Mouse (Mus musculus) hindbrain, embryonic 11.5 days (tissue): ENCODE data around the gene Grm6. TPM values are rescaled to one million over a fixed set of nuclear protein-coding genes. Genes with fewer than 3 reads are reported as not detected.

Experiments
- ATAC-seq: fragments of 200-750 bp; cut with Nextera tagmentation; 2 replicates; pipeline ENCODE4 v1.8.0; 2017; ENCODE audit warnings: mild to moderate bottlenecking, moderate TSS enrichment, moderate library complexity; ENCODE audit not compliant: low FRiP score
- DNase-seq: peaks from one replicate; pipeline ENCODE4 v3.0.0-alpha.2; 2015; ENCODE audit warnings: low spot score
- H3K27ac ChIP-seq: fragments of 300-500 bp; sonication (generic); 2 replicates; pipeline ENCODE4 v1.5.1; 2014; ENCODE audit warnings: mild to moderate bottlenecking, low read depth, low read length
- H3K27me3 ChIP-seq: fragments of 300-500 bp; sonication (generic); 2 replicates; pipeline ENCODE4 v1.6.1; 2014; ENCODE audit warnings: mild to moderate bottlenecking, low read length, moderate library complexity, mixed read lengths; ENCODE audit not compliant: control insufficient read depth, insufficient read depth
- H3K36me3 ChIP-seq: fragments of 300-500 bp; sonication (generic); 2 replicates; pipeline ENCODE4 v1.6.1; 2014; ENCODE audit warnings: mild to moderate bottlenecking, low read length, moderate library complexity, mixed read lengths; ENCODE audit not compliant: control insufficient read depth, insufficient read depth
- H3K4me1 ChIP-seq: fragments of 300-500 bp; sonication (generic); replicated peaks from 2 replicates; pipeline ENCODE4 v1.6.1; 2014; ENCODE audit warnings: low read length, mixed read lengths; ENCODE audit not compliant: control insufficient read depth, insufficient read depth
- H3K4me2 ChIP-seq: fragments of 300-500 bp; sonication (generic); replicated peaks from 2 replicates; pipeline ENCODE4 v1.6.1; 2014; ENCODE audit warnings: mild to moderate bottlenecking, low read depth, low read length
- H3K4me3 ChIP-seq: fragments of 300-500 bp; sonication (generic); 2 replicates; pipeline ENCODE4 v1.5.1; 2014; ENCODE audit warnings: low read depth, low read length
- H3K9ac ChIP-seq: fragments of 300-500 bp; sonication (generic); 2 replicates; pipeline ENCODE4 v1.6.1; 2014; ENCODE audit warnings: low read depth, low read length
- H3K9me3 ChIP-seq: fragments of 300-500 bp; sonication (generic); 2 replicates; pipeline ENCODE4 v1.6.1; 2016; ENCODE audit warnings: low read length; ENCODE audit not compliant: control insufficient read depth
- WGBS: fragments of 180-500 bp; shearing (Covaris S2); extraction: QIAGEN DNeasy Blood & Tissue Kit; methylation state at CpG from one replicate; pipeline ENCODE4 v1.1.7; 2014; 5-methylcytosine and 5-hydroxymethylcytosine counted together
- polyA plus RNA-seq: library from polyadenylated mRNA; unstranded; fragments of >200 nt; fragmentation: Nextera tagmentation; extraction: Ambion mirVana; gene quantifications from 2 replicates; pipeline ENCODE4 v1.2.1, GENCODE M21; 2014

Grm6 gene
- polyA plus RNA-seq, 1 experiment from 2014 or later = not detected

DNA sequence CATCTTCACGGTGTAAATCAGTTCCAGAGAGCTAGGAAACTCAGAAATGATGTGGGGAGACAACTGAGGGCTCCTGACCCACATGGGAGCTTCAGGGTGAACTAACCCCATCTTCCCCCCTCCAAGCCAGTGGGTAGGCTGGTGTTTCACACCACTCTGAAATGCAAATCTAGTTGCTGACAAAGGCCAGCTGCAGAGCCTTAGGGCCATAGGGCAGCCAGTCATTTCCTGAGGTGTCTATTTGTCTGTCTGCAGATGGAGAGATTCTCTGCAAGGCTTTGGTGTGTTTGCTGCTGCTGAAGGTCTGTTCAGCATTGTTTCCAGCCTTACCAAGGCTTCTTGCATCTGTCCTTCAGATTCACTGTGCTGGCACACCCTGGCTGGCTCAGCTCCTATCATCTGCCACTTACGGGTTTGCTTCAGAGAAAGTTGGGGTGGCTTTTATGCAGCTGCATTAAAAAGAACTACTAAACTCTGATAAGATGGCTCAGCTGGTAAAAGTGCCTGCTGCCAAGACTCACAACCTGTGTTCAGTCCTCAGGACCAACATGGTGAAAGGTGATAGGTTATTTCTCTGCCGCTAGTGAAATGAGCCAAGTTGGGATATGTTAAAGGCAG, 1.9 kb upstream of the Grm6 start:
- ATAC-seq (no peak), DNase-seq (no peak)
- Histone ChIP-seq H3K4me3 (no peak overlapping the region), H3K27ac (no peak overlapping the region), H3K9me3 (no peaks in the 10 kb centered on the region), H3K27me3 (peaks cover 50% of the 10 kb centered on the region), H3K9ac (no peak overlapping the region), H3K4me2 (no peak overlapping the region), H3K36me3 (no peaks in the 10 kb centered on the region), H3K4me1 (peaks cover 5% of the 10 kb centered on the region; the same call in 1 of the 2 replicates)
- 36% methylated on average over 3 of the region's 3 CpGs for WGBS

DNA sequence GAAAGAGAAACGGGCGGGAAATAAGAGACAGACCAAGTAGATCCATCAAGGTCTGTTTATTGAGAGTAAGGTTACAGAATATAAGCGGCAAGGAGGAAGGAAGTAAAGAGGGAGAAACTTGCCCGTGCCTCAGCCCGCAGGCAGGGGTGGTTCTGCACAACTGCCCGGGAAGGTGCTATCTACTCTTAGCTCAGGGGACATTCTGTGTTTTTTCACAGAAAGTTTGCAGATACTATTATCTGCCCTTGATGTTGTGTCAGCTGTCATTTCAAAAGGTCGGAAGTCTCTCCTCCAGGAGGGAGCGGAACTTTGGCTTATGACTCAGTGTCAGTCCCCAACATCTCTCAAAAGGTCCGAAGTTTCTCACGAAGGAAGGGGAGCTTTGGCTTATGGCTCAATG, 1.2 kb upstream of the Grm6 start:
- H3K4me3 ChIP-seq = no peak overlapping the region
- no peaks in the 10 kb centered on the region for H3K9me3 ChIP-seq
- WGBS = 9% methylated on average over 10 of the region's 10 CpGs
- no peak overlapping the region for H3K9ac ChIP-seq
- ATAC-seq (no peak), DNase-seq (no peak)
- H3K27me3 ChIP-seq = peaks cover 50% of the 10 kb centered on the region
- H3K4me2 ChIP-seq = no peak overlapping the region
- H3K4me1 ChIP-seq = peaks cover 5% of the 10 kb centered on the region; the same call in 1 of the 2 replicates
- no peaks in the 10 kb centered on the region for H3K36me3 ChIP-seq
- H3K27ac ChIP-seq = no peak overlapping the region

DNA sequence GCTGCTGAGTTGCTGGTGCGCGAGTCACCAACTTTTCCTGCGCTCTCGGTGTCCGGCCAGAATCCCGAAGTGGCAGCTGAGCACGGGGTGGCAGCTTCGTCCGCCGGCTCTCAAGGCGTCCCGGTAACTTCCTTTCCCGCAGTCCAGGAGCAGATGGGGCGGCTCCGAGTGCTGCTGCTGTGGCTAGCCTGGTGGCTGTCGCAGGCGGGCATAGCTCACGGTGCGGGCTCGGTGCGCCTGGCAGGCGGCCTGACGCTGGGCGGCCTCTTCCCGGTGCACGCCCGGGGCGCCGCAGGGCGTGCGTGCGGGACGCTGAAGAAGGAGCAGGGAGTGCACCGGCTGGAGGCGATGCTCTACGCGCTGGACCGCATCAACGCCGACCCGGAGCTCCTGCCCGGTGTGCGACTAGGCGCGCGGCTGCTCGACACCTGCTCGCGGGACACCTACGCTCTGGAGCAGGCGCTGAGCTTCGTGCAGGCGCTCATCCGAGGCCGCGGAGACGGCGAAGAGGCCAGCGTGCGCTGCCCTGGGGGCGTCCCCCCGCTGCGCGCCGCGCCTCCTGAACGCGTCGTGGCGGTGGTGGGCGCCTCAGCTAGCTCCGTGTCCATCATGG, 610 bp downstream of the Grm6 start:
- no peak for ATAC-seq
- Histone ChIP-seq H3K4me3 (peak overlapping the region; percentile 37), H3K27me3 (peaks cover 50% of the 10 kb centered on the region), H3K36me3 (no peaks in the 10 kb centered on the region), H3K27ac (no peak overlapping the region), H3K9ac (peak overlapping the region; percentile 31; the same call in 1 of the 2 replicates), H3K4me2 (peak overlapping the region; percentile 84), H3K9me3 (no peaks in the 10 kb centered on the region), H3K4me1 (peaks cover 5% of the 10 kb centered on the region; the same call in 1 of the 2 replicates)
- peak; percentile 57 for DNase-seq
- under 1% methylated on average over 70 of the region's 72 CpGs for WGBS

DNA sequence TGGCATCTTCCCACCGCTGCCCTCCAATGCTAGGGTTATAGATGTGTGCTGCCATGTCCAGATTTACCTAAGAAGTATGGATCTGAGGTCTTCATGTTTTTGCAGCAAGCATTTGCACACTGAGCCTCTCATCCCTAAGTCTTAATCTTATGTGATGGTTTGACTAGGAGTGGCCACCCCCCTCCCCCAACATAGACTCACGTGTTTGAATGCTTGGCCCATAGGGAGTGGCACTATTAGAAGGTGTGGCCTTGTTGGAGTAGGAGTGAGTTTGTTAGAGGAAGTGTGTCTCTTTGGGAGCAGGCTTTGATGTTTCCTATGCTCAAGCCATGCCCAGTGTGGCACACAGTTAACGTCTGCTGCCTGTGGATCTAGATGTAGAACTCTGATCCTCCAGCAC, 28.2 kb downstream of the Grm6 start:
- DNase-seq (no peak), ATAC-seq (no peak)
- no peak overlapping the region for H3K4me3 ChIP-seq
- H3K27me3 ChIP-seq = no peaks in the 10 kb centered on the region
- H3K4me1 ChIP-seq = no peaks in the 10 kb centered on the region
- no peak overlapping the region for H3K9ac ChIP-seq
- WGBS = 97% methylated on average over 3 of the region's 3 CpGs
- H3K4me2 ChIP-seq = no peak overlapping the region
- peaks cover 1% of the 10 kb centered on the region; the same call in 1 of the 2 replicates for H3K9me3 ChIP-seq
- H3K27ac ChIP-seq = no peak overlapping the region
- peaks cover 33% of the 10 kb centered on the region for H3K36me3 ChIP-seq

DNA sequence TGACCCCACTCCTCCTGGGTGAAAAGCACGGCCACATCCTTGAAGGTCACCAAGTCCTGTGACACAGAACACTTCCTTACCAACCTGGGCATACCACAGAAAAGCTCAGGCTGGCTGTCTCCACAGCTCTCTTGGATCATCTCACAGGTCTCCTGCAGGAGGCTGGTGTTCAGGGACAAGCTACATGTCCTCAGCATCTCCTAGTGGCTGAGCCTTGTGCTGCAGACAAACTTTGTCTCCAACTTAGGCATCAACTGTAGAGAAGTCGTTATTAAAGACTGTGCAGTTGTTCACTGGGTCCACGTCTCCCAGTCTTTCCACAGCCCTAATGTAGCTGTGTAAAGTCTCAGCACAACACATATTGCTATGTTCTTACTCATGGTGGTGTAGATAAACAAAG, 33.3 kb downstream of the Grm6 start:
- Histone ChIP-seq H3K9ac (no peak overlapping the region), H3K4me3 (no peak overlapping the region), H3K27me3 (no peaks in the 10 kb centered on the region), H3K9me3 (no peaks in the 10 kb centered on the region), H3K36me3 (peaks cover 11% of the 10 kb centered on the region; the same call in 1 of the 2 replicates), H3K4me1 (no peaks in the 10 kb centered on the region; the same call in 1 of the 2 replicates), H3K27ac (no peak overlapping the region), H3K4me2 (no peak overlapping the region)
- ATAC-seq = no peak
- DNase-seq = no peak
- WGBS = 85% methylated on average over 3 of the region's 3 CpGs

DNA sequence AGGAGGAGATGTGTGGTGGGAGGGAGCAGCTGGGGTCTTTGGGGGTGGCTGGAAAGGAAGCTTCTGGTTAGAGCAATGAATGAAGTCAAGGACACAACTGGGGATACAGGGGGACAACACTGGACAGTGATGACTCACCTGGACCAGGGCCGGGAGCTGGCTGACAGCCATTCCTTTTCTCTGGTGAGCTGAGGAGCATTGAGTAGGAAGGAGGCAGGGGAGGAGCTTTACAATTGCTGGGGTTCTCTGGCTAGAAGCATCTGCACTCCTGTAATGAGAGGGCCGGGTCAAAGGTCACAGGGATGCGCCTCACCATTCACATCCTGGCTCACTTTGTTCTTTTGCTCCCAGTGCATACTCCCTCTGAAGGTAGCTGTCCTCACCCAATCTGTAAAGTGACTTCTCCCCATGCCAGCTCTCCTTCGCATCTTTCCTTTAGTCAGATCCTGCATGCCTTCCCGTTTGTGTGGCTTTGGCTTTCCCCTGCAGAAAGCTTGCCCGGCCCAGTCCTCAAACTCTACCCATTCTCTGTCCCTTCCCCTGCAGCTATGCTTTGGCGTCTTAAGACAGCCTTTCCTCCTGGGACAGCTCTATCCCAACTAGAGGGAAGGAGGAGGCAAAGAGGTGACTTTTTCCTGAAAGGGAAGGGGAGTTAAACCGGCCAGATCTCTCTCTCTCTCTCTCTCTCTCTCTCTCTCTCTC, 35.9 kb downstream of the Grm6 start:
- Histone ChIP-seq H3K27me3 (no peaks in the 10 kb centered on the region), H3K4me1 (no peaks in the 10 kb centered on the region; the same call in 1 of the 2 replicates), H3K36me3 (no peaks in the 10 kb centered on the region), H3K9ac (peak overlapping the region; percentile 67), H3K9me3 (no peaks in the 10 kb centered on the region), H3K4me2 (peak overlapping the region; percentile 64), H3K27ac (no peak overlapping the region), H3K4me3 (peak overlapping the region; percentile 42)
- DNase-seq (peak; percentile 10), ATAC-seq (no peak)
- WGBS = 57% methylated on average over 8 of the region's 8 CpGs

DNA sequence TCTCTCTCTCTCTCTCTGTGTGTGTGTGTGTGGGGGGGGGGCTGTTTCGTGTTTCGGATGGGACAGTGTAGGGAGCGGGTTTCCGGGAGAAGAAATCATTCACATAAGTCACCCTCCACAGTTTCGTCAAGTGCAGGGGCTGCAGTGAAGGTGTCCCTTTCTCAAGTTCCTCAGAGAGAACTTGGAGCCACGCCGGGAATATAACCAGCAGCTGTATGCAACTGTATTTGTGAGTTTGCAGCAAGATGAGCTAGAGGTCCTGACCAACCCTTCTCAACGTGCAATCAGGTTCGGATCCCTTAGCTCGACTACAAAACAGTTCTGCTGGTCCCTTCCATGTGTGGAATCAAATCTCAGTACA, 36.4 kb downstream of the Grm6 start:
- DNase-seq = no peak
- Histone ChIP-seq H3K4me2 (peak overlapping the region; percentile 64), H3K4me3 (peak overlapping the region; percentile 42), H3K9me3 (no peaks in the 10 kb centered on the region), H3K27ac (0 out of 2 replicates have a peak overlapping the region, but pooled peaks have one; percentile 24), H3K27me3 (no peaks in the 10 kb centered on the region), H3K36me3 (no peaks in the 10 kb centered on the region), H3K9ac (peak overlapping the region; percentile 67), H3K4me1 (no peaks in the 10 kb centered on the region; the same call in 1 of the 2 replicates)
- WGBS = 22% methylated on average over 10 of the region's 10 CpGs
- ATAC-seq = peak; percentile 35

DNA sequence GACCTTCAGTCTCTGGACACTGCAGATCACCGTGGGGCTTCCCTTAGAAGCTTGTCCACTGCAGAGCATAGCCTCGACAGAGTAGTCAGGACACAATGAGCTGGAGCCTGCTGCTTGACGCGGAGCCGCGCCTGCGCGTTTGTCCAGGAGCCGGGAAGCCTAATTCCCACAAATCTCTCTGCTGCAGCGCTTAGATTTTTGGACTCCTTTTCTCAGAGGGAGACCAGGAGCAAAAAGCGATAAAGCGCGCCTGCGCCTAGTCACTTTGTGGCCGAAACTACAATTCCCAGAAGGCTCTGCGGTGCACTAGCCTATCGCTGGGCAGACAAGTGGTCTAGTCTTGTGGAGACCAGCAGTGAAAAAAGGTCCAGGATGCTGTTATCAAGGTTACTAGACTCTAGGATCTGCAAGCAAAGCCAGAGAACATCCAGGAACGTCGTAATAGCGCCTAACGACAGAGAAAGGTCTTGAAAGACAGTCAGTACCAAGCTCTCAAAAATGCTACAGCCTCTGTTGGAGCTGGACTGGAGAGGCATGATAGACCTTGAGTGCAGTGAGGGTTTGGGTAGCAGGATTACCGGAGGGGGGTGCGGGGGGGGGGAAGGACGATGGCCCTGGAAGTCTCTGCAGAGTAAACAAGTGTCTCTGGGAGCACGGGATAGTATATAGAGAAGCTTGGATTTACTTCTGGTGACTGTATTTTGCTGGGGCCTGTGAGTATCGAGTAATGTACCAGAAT, 37.1 kb downstream of the Grm6 start, which contains the start of gene Zfp454:
Gene Zfp454, minus strand, starts transcription at position 262 of the 739 bp plus-strand sequence.
- Histone ChIP-seq H3K27ac (peak within 1 kb of the TSS; percentile 24; the same call in 1 of the 2 replicates), H3K4me2 (peak within 1 kb of the TSS; percentile 64), H3K36me3 (no peaks in the 10 kb centered on the region), H3K4me1 (no peaks in the 10 kb centered on the region; the same call in 1 of the 2 replicates), H3K9ac (peak within 1 kb of the TSS; percentile 67), H3K27me3 (no peaks in the 10 kb centered on the region), H3K9me3 (no peaks in the 10 kb centered on the region), H3K4me3 (peak within 1 kb of the TSS; percentile 42)
- DNase-seq (peak; percentile 95), ATAC-seq (peak; percentile 95)
- whole genome bisulfite sequencing = 7% methylated on average over 26 of the region's 26 CpGs
